Mouse (Mus musculus) intestine, postnatal 0 days (tissue): Measurements from ENCODE around the gene Pitpnc1. TPM values are rescaled to one million over a fixed set of nuclear protein-coding genes. Genes with fewer than 3 reads are reported as not detected.

Experiments
- ATAC-seq: fragments of 200-750 bp; cut with Nextera tagmentation; 2 replicates; pipeline ENCODE4 v1.8.0; 2017; ENCODE audit warnings: mild to moderate bottlenecking, moderate TSS enrichment, moderate library complexity
- H3K27ac ChIP-seq: fragments of 300-500 bp; sonication (generic); 2 replicates; pipeline ENCODE4 v1.5.1; 2014; ENCODE audit warnings: mild to moderate bottlenecking, low read depth, low read length, moderate library complexity
- H3K27me3 ChIP-seq: fragments of 300-500 bp; sonication (generic); replicated peaks from 2 replicates; pipeline ENCODE4 v1.6.1; 2014; ENCODE audit warnings: low read length, mixed read lengths; ENCODE audit not compliant: control insufficient read depth, insufficient read depth
- H3K36me3 ChIP-seq: fragments of 300-500 bp; sonication (generic); 2 replicates; pipeline ENCODE4 v1.6.1; 2014; ENCODE audit warnings: mild to moderate bottlenecking, moderate library complexity; ENCODE audit not compliant: control insufficient read depth, insufficient read depth
- H3K4me1 ChIP-seq: fragments of 300-500 bp; sonication (generic); replicated peaks from 2 replicates; pipeline ENCODE4 v1.6.1; 2014; ENCODE audit warnings: antibody characterized with exemption, low read length, mixed read lengths; ENCODE audit not compliant: control insufficient read depth, insufficient read depth
- H3K4me2 ChIP-seq: fragments of 300-500 bp; sonication (generic); replicated peaks from 2 replicates; pipeline ENCODE4 v1.6.1; 2014; ENCODE audit warnings: low read depth, mild to moderate bottlenecking, moderate library complexity
- H3K4me3 ChIP-seq: fragments of 300-500 bp; sonication (generic); 2 replicates; pipeline ENCODE4 v1.5.1; 2014; ENCODE audit warnings: low read depth, low read length
- H3K9ac ChIP-seq: fragments of 300-500 bp; sonication (generic); 2 replicates; pipeline ENCODE4 v1.6.1; 2014; ENCODE audit warnings: mild to moderate bottlenecking, low read depth, low read length
- H3K9me3 ChIP-seq: fragments of 300-500 bp; sonication (generic); 2 replicates; pipeline ENCODE4 v1.6.1; 2016; ENCODE audit warnings: mixed run types; ENCODE audit not compliant: control insufficient read depth
- CTCF ChIP-seq: sonication (generic); IDR thresholded peaks from 2 replicates; pipeline ENCODE4 v1.5.1; 2016; ENCODE audit warnings: low read depth, mild to moderate bottlenecking, control low read depth, antibody characterized with exemption, moderate library complexity
- WGBS: fragments of 180-500 bp; shearing (Covaris S2); extraction: QIAGEN DNeasy Blood & Tissue Kit; methylation state at CpG from one replicate; pipeline ENCODE4 v1.1.7; 2014; 5-methylcytosine and 5-hydroxymethylcytosine counted together
- polyA plus RNA-seq: library from polyadenylated mRNA; unstranded; fragments of >200 nt; fragmentation: Nextera tagmentation; extraction: Ambion mirVana; gene quantifications from 2 replicates; pipeline ENCODE4 v1.2.1, GENCODE M21; 2015

Gene Pitpnc1
- polyA plus RNA-seq, 1 experiment from 2014 or later: 4.4 TPM

GRCm38 (mm10) chr11:107233252-107233890 lies 237.1 kb downstream of the Pitpnc1 start:
- no peak overlapping the region for H3K9ac ChIP-seq
- TF ChIP-seq CTCF: no peak
- 85% methylated on average over 5 of the region's 5 CpGs for WGBS
- no peak overlapping the region for H3K4me2 ChIP-seq
- H3K36me3 ChIP-seq: peaks cover 16% of the 10 kb centered on the region; the same call in 1 of the 2 replicates
- no peaks in the 10 kb centered on the region for H3K9me3 ChIP-seq
- no peaks in the 10 kb centered on the region for H3K27me3 ChIP-seq
- ATAC-seq: no peak
- H3K27ac ChIP-seq: no peak overlapping the region
- no peaks in the 10 kb centered on the region for H3K4me1 ChIP-seq
- no peak overlapping the region for H3K4me3 ChIP-seq

GRCm38 (mm10) chr11:107230128-107230527 lies 240.4 kb downstream of the Pitpnc1 start:
- no peak for ATAC-seq
- Histone ChIP-seq H3K27ac (no peak overlapping the region), H3K4me3 (no peak overlapping the region), H3K27me3 (no peaks in the 10 kb centered on the region), H3K4me2 (no peak overlapping the region), H3K9ac (no peak overlapping the region), H3K9me3 (no peaks in the 10 kb centered on the region), H3K4me1 (no peaks in the 10 kb centered on the region), H3K36me3 (peaks cover 16% of the 10 kb centered on the region; the same call in 1 of the 2 replicates)
- WGBS: 84% methylated on average over 10 of the region's 10 CpGs
- TF ChIP-seq CTCF: no peak

DNA sequence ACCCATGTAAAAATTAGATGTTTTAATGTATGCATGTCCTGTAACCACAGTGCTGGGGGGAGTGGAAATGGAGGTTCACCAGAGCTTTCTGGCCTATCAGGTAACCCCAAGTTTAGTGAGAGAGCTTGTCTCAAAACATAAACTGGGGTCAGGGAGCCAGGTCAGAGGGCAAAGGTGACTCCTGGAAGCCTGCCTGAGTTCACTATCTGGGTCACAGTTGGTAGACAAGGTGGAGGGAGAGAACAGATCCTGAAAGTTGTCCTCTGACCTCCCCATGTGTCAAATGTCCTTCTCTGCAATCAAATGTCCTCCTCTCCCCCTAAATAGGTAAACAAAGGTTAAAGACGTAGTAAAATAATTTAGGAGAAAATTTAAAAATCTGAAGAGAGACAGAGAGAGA lies 244.1 kb downstream of the Pitpnc1 start:
- no peak for TF ChIP-seq CTCF
- 0 out of 2 replicates have a peak, but pooled peaks cover under 1% of the 10 kb centered on the region for H3K36me3 ChIP-seq
- no peak overlapping the region for H3K9ac ChIP-seq
- no peak for ATAC-seq
- no peak overlapping the region for H3K27ac ChIP-seq
- WGBS: 67% methylated on average over 1 of the region's 1 CpGs
- H3K27me3 ChIP-seq: no peaks in the 10 kb centered on the region
- H3K4me2 ChIP-seq: no peak overlapping the region
- H3K9me3 ChIP-seq: no peaks in the 10 kb centered on the region
- H3K4me1 ChIP-seq: no peaks in the 10 kb centered on the region
- no peak overlapping the region for H3K4me3 ChIP-seq

DNA sequence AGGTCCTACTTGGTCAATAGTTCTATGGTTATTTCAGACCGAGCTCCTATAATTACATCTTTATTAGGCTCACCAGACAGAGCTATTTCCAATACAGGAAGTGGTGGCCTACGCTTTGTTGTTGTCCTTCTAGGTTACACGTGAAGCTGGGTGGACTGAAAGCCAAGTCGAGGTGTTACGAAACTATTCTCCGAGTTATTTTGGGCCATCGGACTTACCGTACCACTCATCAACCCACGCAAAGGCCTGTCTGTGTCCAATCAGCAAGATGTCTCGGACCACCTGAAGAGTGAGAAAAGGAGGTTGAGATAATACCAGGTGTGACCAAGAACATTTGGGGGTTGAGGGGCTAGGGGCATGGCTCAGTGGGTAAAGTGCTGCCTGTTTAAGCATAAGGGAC lies 244.5 kb downstream of the Pitpnc1 start:
- H3K9ac ChIP-seq: no peak overlapping the region
- 89% methylated on average over 10 of the region's 10 CpGs for WGBS
- no peaks in the 10 kb centered on the region for H3K4me1 ChIP-seq
- H3K4me2 ChIP-seq: no peak overlapping the region
- no peaks in the 10 kb centered on the region for H3K36me3 ChIP-seq
- H3K4me3 ChIP-seq: no peak overlapping the region
- ATAC-seq: no peak
- no peak for TF ChIP-seq CTCF
- no peak overlapping the region for H3K27ac ChIP-seq
- no peaks in the 10 kb centered on the region for H3K27me3 ChIP-seq
- H3K9me3 ChIP-seq: no peaks in the 10 kb centered on the region

DNA sequence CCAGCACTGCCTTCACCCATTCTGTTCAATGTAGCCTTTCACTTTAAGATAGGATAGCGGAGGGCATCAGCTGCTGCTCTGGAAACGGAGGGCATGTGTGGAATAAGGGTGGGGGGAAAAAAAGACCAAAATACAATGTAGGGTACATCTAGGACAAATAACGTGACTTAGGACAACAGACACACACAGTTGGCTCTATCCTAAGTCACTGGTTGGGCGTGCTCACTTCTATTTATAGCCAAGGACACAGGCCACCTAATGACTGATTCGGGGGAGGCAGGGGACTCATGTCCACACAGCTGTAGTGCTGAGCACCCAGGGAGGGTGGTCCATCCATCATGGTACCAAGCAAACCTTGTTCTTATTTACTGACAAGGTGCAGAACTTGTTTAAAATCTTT lies 245.2 kb downstream of the Pitpnc1 start:
- Histone ChIP-seq H3K27me3 (no peaks in the 10 kb centered on the region), H3K9me3 (no peaks in the 10 kb centered on the region), H3K4me2 (no peak overlapping the region), H3K36me3 (no peaks in the 10 kb centered on the region), H3K4me1 (no peaks in the 10 kb centered on the region), H3K27ac (no peak overlapping the region), H3K4me3 (no peak overlapping the region), H3K9ac (no peak overlapping the region)
- 77% methylated on average over 5 of the region's 5 CpGs for WGBS
- no peak for ATAC-seq
- TF ChIP-seq CTCF: no peak

GRCm38 (mm10) chr11:107223667-107224214 lies 246.8 kb downstream of the Pitpnc1 start:
- TF ChIP-seq CTCF: no peak
- H3K9ac ChIP-seq: no peak overlapping the region
- no peak overlapping the region for H3K4me2 ChIP-seq
- no peaks in the 10 kb centered on the region for H3K27me3 ChIP-seq
- 39% methylated on average over 8 of the region's 8 CpGs for WGBS
- no peak overlapping the region for H3K27ac ChIP-seq
- H3K4me3 ChIP-seq: no peak overlapping the region
- H3K9me3 ChIP-seq: no peaks in the 10 kb centered on the region
- ATAC-seq: no peak
- no peaks in the 10 kb centered on the region for H3K36me3 ChIP-seq
- H3K4me1 ChIP-seq: no peaks in the 10 kb centered on the region
